Mouse (Mus musculus) intestine, embryonic 14.5 days (tissue): ENCODE measurements around the gene Ssx2ip. TPM values are rescaled to one million over a fixed set of nuclear protein-coding genes. Genes with fewer than 3 reads are reported as not detected.
A peak's percentile ranks its signal among the peaks of the same experiment; 100 is the strongest.
"Not testable (repeated sequence)": the region's sequence is repeated elsewhere in the genome, so short reads cannot be mapped to it uniquely, and the experiment has no call there.

ENCODE experiments used
- ATAC-seq: fragments of 200-750 bp; cut with Nextera tagmentation; replicated peaks from 2 replicates; pipeline ENCODE4 v1.8.0; 2017; ENCODE audit warnings: low read depth, moderate number of reproducible peaks, moderate TSS enrichment, moderate library complexity; ENCODE audit not compliant: low FRiP score, low TSS enrichment
- DNase-seq: peaks from one replicate; pipeline ENCODE4 v3.0.0-alpha.2; 2018; ENCODE audit warnings: low spot score
- H3K27ac ChIP-seq: fragments of 300-500 bp; sonication (generic); 2 replicates; pipeline ENCODE4 v1.5.1; 2014; ENCODE audit warnings: low read depth, mild to moderate bottlenecking, control low read depth
- H3K27me3 ChIP-seq: fragments of 300-500 bp; sonication (generic); replicated peaks from 2 replicates; pipeline ENCODE4 v1.6.1; 2014; ENCODE audit warnings: low read length, control low read depth; ENCODE audit not compliant: control insufficient read depth, insufficient read depth
- H3K36me3 ChIP-seq: fragments of 300-500 bp; sonication (generic); 2 replicates; pipeline ENCODE4 v1.6.1; 2014; ENCODE audit warnings: low read length, control low read depth; ENCODE audit not compliant: control insufficient read depth, insufficient read depth
- H3K4me1 ChIP-seq: fragments of 300-500 bp; sonication (generic); replicated peaks from 2 replicates; pipeline ENCODE4 v1.6.1; 2014; ENCODE audit warnings: low read length, control low read depth, mixed read lengths; ENCODE audit not compliant: control insufficient read depth, insufficient read depth
- H3K4me2 ChIP-seq: fragments of 300-500 bp; sonication (generic); 2 replicates; pipeline ENCODE4 v1.6.1; 2014; ENCODE audit warnings: low read length
- H3K4me3 ChIP-seq: fragments of 300-500 bp; sonication (generic); 2 replicates; pipeline ENCODE4 v1.5.1; 2014; ENCODE audit warnings: low read depth, low read length, control low read depth, mixed read lengths
- H3K9ac ChIP-seq: fragments of 300-500 bp; sonication (generic); 2 replicates; pipeline ENCODE4 v1.6.1; 2014; ENCODE audit warnings: mild to moderate bottlenecking, low read length
- H3K9me3 ChIP-seq: fragments of 300-500 bp; sonication (generic); 2 replicates; pipeline ENCODE4 v1.6.1; 2016; ENCODE audit warnings: low read length, control low read depth; ENCODE audit not compliant: control insufficient read depth
- WGBS: fragments of 180-500 bp; shearing (Covaris S2); extraction: QIAGEN DNeasy Blood & Tissue Kit; methylation state at CpG from one replicate; pipeline ENCODE4 v1.1.7; 2014; 5-methylcytosine and 5-hydroxymethylcytosine counted together
- polyA plus RNA-seq: library from polyadenylated mRNA; unstranded; fragments of >200 nt; fragmentation: Nextera tagmentation; extraction: Ambion mirVana; gene quantifications from 2 replicates; pipeline ENCODE4 v1.2.1, GENCODE M21; 2014

Gene Ssx2ip
- polyA plus RNA-seq, 1 experiment from 2014 or later: 36.3 TPM

GRCm38 (mm10) chr3:146419534-146419933 is 15.1 kb downstream of the Ssx2ip start:
- H3K36me3 ChIP-seq: peaks cover 31% of the 10 kb centered on the region
- H3K4me3 ChIP-seq: no peak overlapping the region
- H3K9ac ChIP-seq: no peak overlapping the region
- no peak overlapping the region for H3K27ac ChIP-seq
- DNase-seq (no peak), ATAC-seq (no peak)
- WGBS: 92% methylated on average over 9 of the region's 9 CpGs
- no peaks in the 10 kb centered on the region for H3K27me3 ChIP-seq
- H3K9me3 ChIP-seq: no peaks in the 10 kb centered on the region
- H3K4me1 ChIP-seq: no peaks in the 10 kb centered on the region
- H3K4me2 ChIP-seq: no peak overlapping the region

- Histone ChIP-seq H3K4me1 (no peaks in the 10 kb centered on the region), H3K4me2 (no peak overlapping the region), H3K9me3 (no peaks in the 10 kb centered on the region), H3K27me3 (no peaks in the 10 kb centered on the region), H3K9ac (no peak overlapping the region), H3K36me3 (peaks cover 31% of the 10 kb centered on the region), H3K4me3 (no peak overlapping the region), H3K27ac (no peak overlapping the region)
- DNase-seq (no peak), ATAC-seq (no peak)
- 91% methylated on average over 15 of the region's 15 CpGs for WGBS
Observed at GRCm38 (mm10) chr3:146419992-146420537, 15.6 kb downstream of the Ssx2ip start.

GRCm38 (mm10) chr3:146421787-146422186 is 17.3 kb downstream of the Ssx2ip start:
- WGBS: 51% methylated on average over 8 of the region's 8 CpGs
- peaks cover 42% of the 10 kb centered on the region for H3K36me3 ChIP-seq
- no peak for DNase-seq

GRCm38 (mm10) chr3:146423710-146424109 is 19.3 kb downstream of the Ssx2ip start:
- ATAC-seq (no peak), DNase-seq (no peak)
- no peaks in the 10 kb centered on the region for H3K27me3 ChIP-seq
- H3K9me3 ChIP-seq: no peaks in the 10 kb centered on the region
- H3K9ac ChIP-seq: no peak overlapping the region
- WGBS: 80% methylated on average over 7 of the region's 7 CpGs
- no peak overlapping the region for H3K4me3 ChIP-seq
- no peak overlapping the region for H3K4me2 ChIP-seq
- H3K27ac ChIP-seq: no peak overlapping the region
- no peaks in the 10 kb centered on the region for H3K4me1 ChIP-seq
- H3K36me3 ChIP-seq: peaks cover 44% of the 10 kb centered on the region

More at GRCm38 (mm10) chr3:146421787-146422186, 17.3 kb downstream of the Ssx2ip start:
- Histone ChIP-seq H3K4me3 (no peak overlapping the region), H3K27ac (no peak overlapping the region), H3K4me1 (no peaks in the 10 kb centered on the region), H3K9ac (no peak overlapping the region), H3K27me3 (no peaks in the 10 kb centered on the region), H3K4me2 (no peak overlapping the region), H3K9me3 (no peaks in the 10 kb centered on the region)
- no peak for ATAC-seq

- H3K4me2 ChIP-seq: no peak overlapping the region
- no peak overlapping the region for H3K27ac ChIP-seq
- ATAC-seq (peak; percentile 21), DNase-seq (no peak)
- no peak overlapping the region for H3K4me3 ChIP-seq
- H3K4me1 ChIP-seq: no peaks in the 10 kb centered on the region
- no peaks in the 10 kb centered on the region for H3K27me3 ChIP-seq
- 67% methylated on average over 7 of the region's 7 CpGs for WGBS
- no peaks in the 10 kb centered on the region for H3K9me3 ChIP-seq
- peaks cover 45% of the 10 kb centered on the region for H3K36me3 ChIP-seq
- no peak overlapping the region for H3K9ac ChIP-seq
Observed at GRCm38 (mm10) chr3:146424306-146424900, 20.0 kb downstream of the Ssx2ip start.

- WGBS: 66% methylated on average over 7 of the region's 7 CpGs
Observed at GRCm38 (mm10) chr3:146425902-146426301, 21.5 kb downstream of the Ssx2ip start.

GRCm38 (mm10) chr3:146426489-146426888 is 22.0 kb downstream of the Ssx2ip start:
- no peak overlapping the region for H3K27ac ChIP-seq
- WGBS: 92% methylated on average over 8 of the region's 8 CpGs
- no peaks in the 10 kb centered on the region for H3K9me3 ChIP-seq
- no peak for ATAC-seq
- H3K36me3 ChIP-seq: peaks cover 49% of the 10 kb centered on the region
- no peak overlapping the region for H3K9ac ChIP-seq
- H3K4me1 ChIP-seq: no peaks in the 10 kb centered on the region
- no peak overlapping the region for H3K4me2 ChIP-seq
- H3K4me3 ChIP-seq: no peak overlapping the region
- H3K27me3 ChIP-seq: no peaks in the 10 kb centered on the region
- DNase-seq: no peak

More at GRCm38 (mm10) chr3:146425902-146426301, 21.5 kb downstream of the Ssx2ip start:
- Histone ChIP-seq H3K27me3 (no peaks in the 10 kb centered on the region), H3K36me3 (peaks cover 47% of the 10 kb centered on the region), H3K4me1 (no peaks in the 10 kb centered on the region), H3K27ac (no peak overlapping the region), H3K4me2 (no peak overlapping the region), H3K9ac (no peak overlapping the region), H3K9me3 (no peaks in the 10 kb centered on the region), H3K4me3 (no peak overlapping the region)
- DNase-seq: no peak
- ATAC-seq: no peak

GRCm38 (mm10) chr3:146433063-146433462 is 28.6 kb downstream of the Ssx2ip start:
- H3K27me3 ChIP-seq, H3K4me3 ChIP-seq, H3K27ac ChIP-seq, DNase-seq, H3K9ac ChIP-seq, H3K4me1 ChIP-seq, H3K4me2 ChIP-seq, ATAC-seq, H3K9me3 ChIP-seq: not testable (repeated sequence)
- WGBS: 89% methylated on average over 11 of the region's 11 CpGs
- H3K36me3 ChIP-seq: peaks cover 75% of the 10 kb centered on the region
